Mouse (Mus musculus) midbrain, embryonic 16.5 days (tissue): ENCODE results near the gene Ciz1. TPM values are rescaled to one million over a fixed set of nuclear protein-coding genes. Genes with fewer than 3 reads are reported as not detected.
A peak's percentile ranks its signal among the peaks of the same experiment; 100 is the strongest.

Experiments
- ATAC-seq: fragments of 200-750 bp; cut with Nextera tagmentation; 2 replicates; pipeline ENCODE4 v1.8.0; 2017; ENCODE audit warnings: moderate TSS enrichment
- H3K27ac ChIP-seq: fragments of 300-500 bp; sonication (generic); 2 replicates; pipeline ENCODE4 v1.5.1; 2014; ENCODE audit warnings: mild to moderate bottlenecking, low read length, mixed read lengths
- H3K27me3 ChIP-seq: fragments of 300-500 bp; sonication (generic); 2 replicates; pipeline ENCODE4 v1.6.1; 2014; ENCODE audit warnings: low read depth, low read length, mixed read lengths; ENCODE audit not compliant: control insufficient read depth, insufficient read depth
- H3K36me3 ChIP-seq: fragments of 300-500 bp; sonication (generic); 2 replicates; pipeline ENCODE4 v1.6.1; 2014; ENCODE audit warnings: mild to moderate bottlenecking, low read length, moderate library complexity, mixed read lengths; ENCODE audit not compliant: control insufficient read depth, insufficient read depth
- H3K4me1 ChIP-seq: fragments of 300-500 bp; sonication (generic); 2 replicates; pipeline ENCODE4 v1.6.1; 2014; ENCODE audit warnings: mild to moderate bottlenecking, low read length, mixed read lengths; ENCODE audit not compliant: control insufficient read depth, insufficient read depth
- H3K4me2 ChIP-seq: fragments of 300-500 bp; sonication (generic); 2 replicates; pipeline ENCODE4 v1.6.1; 2014; ENCODE audit warnings: mild to moderate bottlenecking, low read length, mixed read lengths
- H3K4me3 ChIP-seq: fragments of 300-500 bp; sonication (generic); 2 replicates; pipeline ENCODE4 v1.5.1; 2014; ENCODE audit warnings: low read depth, mild to moderate bottlenecking, low read length, moderate library complexity, mixed read lengths
- H3K9ac ChIP-seq: fragments of 300-500 bp; sonication (generic); 2 replicates; pipeline ENCODE4 v1.6.1; 2014; ENCODE audit warnings: low read depth, low read length, mixed read lengths
- H3K9me3 ChIP-seq: fragments of 300-500 bp; sonication (generic); replicated peaks from 2 replicates; pipeline ENCODE4 v1.6.1; 2014; ENCODE audit warnings: mild to moderate bottlenecking, low read length, mixed read lengths; ENCODE audit not compliant: control insufficient read depth, poor library complexity, severe bottlenecking
- WGBS: fragments of 180-500 bp; shearing (Covaris S2); extraction: QIAGEN DNeasy Blood & Tissue Kit; methylation state at CpG from one replicate; pipeline ENCODE4 v1.1.7; 2014; 5-methylcytosine and 5-hydroxymethylcytosine counted together
- polyA plus RNA-seq: library from polyadenylated mRNA; unstranded; fragments of >200 nt; fragmentation: Nextera tagmentation; extraction: Ambion mirVana; gene quantifications from 2 replicates; pipeline ENCODE4 v1.2.1, GENCODE M21; 2015

The Ciz1 gene
- polyA plus RNA-seq, 1 experiment from 2014 or later = 58.7 TPM

GRCm38 (mm10) chr2:32380001-32380500 lies 27.9 kb downstream of the Ciz1 start:
- Histone ChIP-seq H3K4me3 (no peak overlapping the region), H3K4me2 (no peak overlapping the region), H3K9ac (0 out of 2 replicates have a peak overlapping the region, but pooled peaks have one; percentile 20), H3K9me3 (no peaks in the 10 kb centered on the region), H3K4me1 (peaks cover 10% of the 10 kb centered on the region), H3K27me3 (no peaks in the 10 kb centered on the region), H3K36me3 (peaks cover 32% of the 10 kb centered on the region), H3K27ac (no peak overlapping the region)
- ATAC-seq = no peak
- 87% methylated on average over 7 of the region's 7 CpGs for WGBS

GRCm38 (mm10) chr2:32381141-32381774 lies 29.1 kb downstream of the Ciz1 start:
- WGBS = under 1% methylated on average over 27 of the region's 27 CpGs
- Histone ChIP-seq H3K4me2 (peak overlapping the region; percentile 97), H3K36me3 (peaks cover 24% of the 10 kb centered on the region), H3K9ac (peak overlapping the region; percentile 84), H3K9me3 (no peaks in the 10 kb centered on the region), H3K27me3 (no peaks in the 10 kb centered on the region), H3K4me3 (peak overlapping the region; percentile 75), H3K27ac (peak overlapping the region; percentile 60), H3K4me1 (peaks cover 10% of the 10 kb centered on the region)
- ATAC-seq = peak; percentile 70

- Histone ChIP-seq H3K36me3 (peaks cover 20% of the 10 kb centered on the region), H3K4me3 (peak within 1 kb of the TSS; percentile 75), H3K9me3 (no peaks in the 10 kb centered on the region), H3K4me1 (peaks cover 10% of the 10 kb centered on the region), H3K9ac (peak within 1 kb of the TSS; percentile 84), H3K27me3 (no peaks in the 10 kb centered on the region), H3K4me2 (peak within 1 kb of the TSS; percentile 97), H3K27ac (peak within 1 kb of the TSS; percentile 60)
- ATAC-seq = peak; percentile 87
- WGBS = 0% methylated on average over 39 of the region's 47 CpGs
These were observed 29.7 kb downstream of the Ciz1 start, which contains the start of gene 1110008P14Rik for GRCm38 (mm10) chr2:32381775-32382223. Gene 1110008P14Rik (minus strand): TSS chr2:32381938.

- Histone ChIP-seq H3K4me3 (no peak overlapping the region), H3K4me2 (no peak overlapping the region), H3K9ac (no peak overlapping the region), H3K9me3 (no peaks in the 10 kb centered on the region), H3K27me3 (no peaks in the 10 kb centered on the region), H3K27ac (no peak overlapping the region), H3K4me1 (peaks cover 10% of the 10 kb centered on the region), H3K36me3 (peaks cover 14% of the 10 kb centered on the region)
- WGBS = 80% methylated on average over 2 of the region's 2 CpGs
- ATAC-seq = no peak
These were observed 30.6 kb downstream of the Ciz1 start for GRCm38 (mm10) chr2:32382689-32383088.

- no peaks in the 10 kb centered on the region for H3K9me3 ChIP-seq
- WGBS = 60% methylated on average over 5 of the region's 5 CpGs
- no peak for ATAC-seq
- no peaks in the 10 kb centered on the region for H3K27me3 ChIP-seq
- H3K4me2 ChIP-seq = no peak within 1 kb of the TSS
- no peak within 1 kb of the TSS for H3K4me3 ChIP-seq
- no peak within 1 kb of the TSS for H3K9ac ChIP-seq
- H3K4me1 ChIP-seq = no peaks in the 10 kb centered on the region
- H3K36me3 ChIP-seq = no peaks in the 10 kb centered on the region
- H3K27ac ChIP-seq = no peak within 1 kb of the TSS
These were observed 35.8 kb downstream of the Ciz1 start, which contains the start of gene Lcn2 for GRCm38 (mm10) chr2:32387706-32388490. Gene Lcn2 (minus strand): TSS chr2:32388252.

- no peaks in the 10 kb centered on the region for H3K27me3 ChIP-seq
- H3K36me3 ChIP-seq = no peaks in the 10 kb centered on the region
- no peak overlapping the region for H3K9ac ChIP-seq
- no peak overlapping the region for H3K27ac ChIP-seq
- 85% methylated on average over 2 of the region's 2 CpGs for WGBS
- no peaks in the 10 kb centered on the region for H3K4me1 ChIP-seq
- no peak overlapping the region for H3K4me3 ChIP-seq
- no peak for ATAC-seq
- no peak overlapping the region for H3K4me2 ChIP-seq
- no peaks in the 10 kb centered on the region for H3K9me3 ChIP-seq
These were observed 37.0 kb downstream of the Ciz1 start for GRCm38 (mm10) chr2:32389157-32389556.

- Histone ChIP-seq H3K9me3 (no peaks in the 10 kb centered on the region), H3K9ac (no peak overlapping the region), H3K4me2 (no peak overlapping the region), H3K27me3 (no peaks in the 10 kb centered on the region), H3K4me3 (no peak overlapping the region), H3K27ac (no peak overlapping the region), H3K4me1 (peaks cover 4% of the 10 kb centered on the region; the same call in 1 of the 2 replicates), H3K36me3 (no peaks in the 10 kb centered on the region)
- WGBS = 67% methylated on average over 8 of the region's 8 CpGs
- no peak for ATAC-seq
These were observed 38.7 kb downstream of the Ciz1 start for GRCm38 (mm10) chr2:32390871-32391270.

- WGBS = 87% methylated on average over 5 of the region's 5 CpGs
- Histone ChIP-seq H3K27ac (no peak overlapping the region), H3K4me3 (no peak overlapping the region), H3K4me1 (peaks cover 8% of the 10 kb centered on the region), H3K4me2 (no peak overlapping the region), H3K9ac (no peak overlapping the region), H3K9me3 (no peaks in the 10 kb centered on the region), H3K36me3 (no peaks in the 10 kb centered on the region), H3K27me3 (no peaks in the 10 kb centered on the region)
- no peak for ATAC-seq
These were observed 39.9 kb downstream of the Ciz1 start for GRCm38 (mm10) chr2:32392063-32392462.

- no peaks in the 10 kb centered on the region for H3K36me3 ChIP-seq
- H3K4me3 ChIP-seq = peak overlapping the region; percentile 95
- peak overlapping the region; percentile 94 for H3K9ac ChIP-seq
- H3K27ac ChIP-seq = peak overlapping the region; percentile 96
- H3K4me2 ChIP-seq = peak overlapping the region; percentile 91
- H3K4me1 ChIP-seq = peaks cover 15% of the 10 kb centered on the region
- 4% methylated on average over 8 of the region's 8 CpGs for WGBS
- H3K27me3 ChIP-seq = no peaks in the 10 kb centered on the region
- H3K9me3 ChIP-seq = no peaks in the 10 kb centered on the region
- ATAC-seq = no peak
These were observed 42.8 kb downstream of the Ciz1 start for GRCm38 (mm10) chr2:32394973-32395372.
